Mouse (Mus musculus): ENCODE measurements around the gene Mfap1a.
"Not testable (repeated sequence)": the region's sequence is repeated elsewhere in the genome, so short reads cannot be mapped to it uniquely, and the experiment has no call there.

Mfap1a gene

DNA sequence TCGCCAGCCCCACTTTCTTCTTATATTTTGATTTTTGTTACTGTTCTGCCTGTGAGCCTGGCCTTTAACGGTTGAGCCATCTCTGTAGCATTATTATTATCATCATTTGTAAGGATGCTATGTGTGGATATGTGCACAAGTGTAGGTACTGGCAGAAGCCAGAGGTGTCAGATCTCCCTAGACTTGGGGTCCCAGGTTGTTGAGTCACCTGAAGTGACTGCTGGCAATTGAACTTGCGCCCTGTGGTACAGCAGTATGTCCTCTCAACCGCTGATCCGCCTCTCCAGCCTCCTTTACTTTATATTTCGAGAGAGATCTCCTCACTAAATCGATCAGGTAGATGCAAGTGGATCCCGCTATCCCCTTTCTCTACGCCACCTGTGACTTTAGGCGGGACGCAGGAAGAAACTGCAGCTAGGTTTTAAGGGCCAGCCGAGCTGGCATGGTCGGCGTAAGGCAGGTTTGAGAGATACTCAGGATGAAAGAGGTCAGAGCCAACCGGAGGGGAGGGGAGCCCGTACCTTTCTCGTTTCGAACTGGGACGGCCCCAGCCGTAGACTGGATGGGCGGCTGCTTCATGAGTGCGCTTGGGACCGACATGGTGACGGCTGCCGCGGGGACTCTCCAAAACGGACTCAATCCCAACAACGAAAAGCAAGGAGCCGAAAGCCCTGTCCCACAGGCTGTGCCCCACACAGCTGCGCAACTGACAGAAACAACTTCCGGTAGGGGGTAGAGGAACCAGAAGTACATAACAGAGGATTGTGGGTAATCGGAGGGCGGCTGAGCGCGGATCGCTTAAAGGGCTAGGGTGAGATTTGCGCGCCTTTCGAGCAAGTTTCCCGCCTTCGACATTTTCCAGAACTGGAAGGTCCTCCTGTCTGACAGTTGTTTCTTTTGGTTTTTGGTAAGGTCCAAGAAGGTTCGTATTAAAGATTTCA is at the start of gene Mfap1a, which contains the start of gene Wdr76:
Gene Mfap1a, minus strand, starts transcription at position 724 of the 941 bp plus-strand sequence.
Gene Wdr76, plus strand, starts transcription at position 782 of the 941 bp plus-strand sequence.
- DNase-seq (ENCODE audit: low spot score): peak; percentile 95

GRCm38 (mm10) chr2:121551271-121551670 is 44.8 kb upstream of the Mfap1a start:
- DNase-seq (ENCODE audit: low spot score): no peak

- DNase-seq (ENCODE audit: low spot score): no peak
Observed at GRCm38 (mm10) chr2:121549630-121550029, 43.2 kb upstream of the Mfap1a start.

DNA sequence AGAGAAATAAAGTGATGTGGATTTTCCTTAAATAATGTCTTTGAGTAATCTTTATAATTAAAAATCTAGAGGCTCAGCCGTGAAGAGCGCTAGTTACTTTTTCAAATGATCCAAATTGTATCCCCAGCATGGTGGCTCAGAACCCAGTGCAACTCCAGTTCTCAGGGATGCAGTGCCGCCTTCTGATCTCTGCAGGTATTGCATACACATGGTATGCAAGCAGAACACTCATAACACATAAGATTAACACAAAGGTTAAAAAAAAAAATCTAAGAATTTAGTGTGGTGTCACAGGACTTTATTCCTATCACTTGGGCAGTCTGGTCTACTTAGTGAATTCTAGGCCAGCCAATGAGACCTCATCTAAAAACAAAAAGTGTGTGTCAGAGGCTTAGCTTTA is 38.4 kb upstream of the Mfap1a start:
- no peak for DNase-seq (ENCODE audit: low spot score)

GRCm38 (mm10) chr2:121525056-121525455 is 18.6 kb upstream of the Mfap1a start:
- DNase-seq (ENCODE audit: low spot score): no peak

DNA sequence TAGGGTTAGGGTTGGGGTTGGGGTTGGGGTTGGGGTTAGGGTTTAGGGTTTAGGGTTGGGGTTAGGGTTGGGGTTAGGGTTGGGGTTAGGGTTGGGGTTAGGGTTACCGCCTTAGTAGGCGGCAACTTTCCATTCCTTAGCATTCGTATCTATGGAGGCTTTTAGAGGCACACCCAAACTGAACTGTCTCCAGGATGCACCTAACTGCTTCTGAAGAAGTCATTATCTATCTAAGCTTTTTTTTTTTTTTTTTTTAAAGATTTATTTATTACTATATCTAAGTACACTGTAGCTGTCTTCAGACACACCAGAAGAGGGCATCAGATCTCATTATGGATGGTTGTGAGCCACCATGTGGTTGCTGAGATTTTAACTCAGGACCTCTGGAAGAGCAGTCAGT is 16.4 kb upstream of the Mfap1a start:
- DNase-seq (ENCODE audit: low spot score): not testable (repeated sequence)

DNA sequence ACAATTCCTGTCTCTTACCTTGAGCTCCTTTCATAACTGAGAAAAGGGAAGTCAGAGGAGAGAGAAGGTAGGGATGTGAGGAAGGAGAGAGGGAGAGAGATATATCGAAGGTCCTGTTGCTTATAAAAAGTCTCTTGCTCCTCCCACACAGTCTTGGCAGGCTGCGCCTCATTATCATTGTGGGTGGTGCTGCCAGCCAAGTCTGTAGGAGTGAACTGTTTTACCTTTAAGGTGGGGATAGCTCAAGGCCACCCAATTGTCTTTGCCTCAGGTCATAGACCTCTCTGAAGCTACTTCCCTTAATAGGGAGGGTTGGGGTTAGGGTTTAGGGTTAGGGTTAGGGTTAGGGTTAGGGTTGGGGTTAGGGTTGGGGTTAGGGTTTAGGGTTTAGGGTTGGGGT is 15.5 kb upstream of the Mfap1a start:
- no peak for DNase-seq (ENCODE audit: low spot score)

GRCm38 (mm10) chr2:121518711-121519110 is 12.2 kb upstream of the Mfap1a start:
- not testable (repeated sequence) for DNase-seq (ENCODE audit: low spot score)

- DNase-seq (ENCODE audit: low spot score): no peak
Observed at GRCm38 (mm10) chr2:121518106-121518505, 11.6 kb upstream of the Mfap1a start.

GRCm38 (mm10) chr2:121514211-121514610 is 7.7 kb upstream of the Mfap1a start:
- DNase-seq (ENCODE audit: low spot score): no peak

- not testable (repeated sequence) for DNase-seq (ENCODE audit: low spot score)
Observed at GRCm38 (mm10) chr2:121512991-121513765, 6.7 kb upstream of the Mfap1a start.

- no peak for DNase-seq (ENCODE audit: low spot score)
Observed at GRCm38 (mm10) chr2:121511401-121511800, 4.9 kb upstream of the Mfap1a start.

DNA sequence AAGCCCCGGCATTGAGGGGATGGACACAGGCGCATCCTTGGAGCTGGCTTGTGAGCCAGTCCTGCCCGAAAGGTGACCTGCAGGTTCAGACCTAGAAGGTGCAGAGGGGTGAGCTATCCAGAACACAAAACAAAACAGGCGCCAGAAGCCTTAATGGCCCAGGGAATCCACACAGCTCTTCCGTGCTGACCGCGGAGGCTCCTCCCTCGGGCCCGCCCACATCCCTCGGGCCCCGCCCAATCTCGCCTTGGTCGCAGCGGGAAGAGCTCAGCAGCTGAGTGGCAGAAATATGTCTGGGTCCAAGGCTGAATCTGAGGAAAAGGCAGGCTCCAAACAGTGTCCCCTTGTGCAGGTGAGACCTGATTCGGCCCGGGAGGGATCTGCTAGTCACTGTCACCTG is 3.1 kb upstream of the Mfap1a start:
- peak; percentile 62 for DNase-seq (ENCODE audit: low spot score)

GRCm38 (mm10) chr2:121507951-121508330 is 1.5 kb upstream of the Mfap1a start:
- no peak for DNase-seq (ENCODE audit: low spot score)

DNA sequence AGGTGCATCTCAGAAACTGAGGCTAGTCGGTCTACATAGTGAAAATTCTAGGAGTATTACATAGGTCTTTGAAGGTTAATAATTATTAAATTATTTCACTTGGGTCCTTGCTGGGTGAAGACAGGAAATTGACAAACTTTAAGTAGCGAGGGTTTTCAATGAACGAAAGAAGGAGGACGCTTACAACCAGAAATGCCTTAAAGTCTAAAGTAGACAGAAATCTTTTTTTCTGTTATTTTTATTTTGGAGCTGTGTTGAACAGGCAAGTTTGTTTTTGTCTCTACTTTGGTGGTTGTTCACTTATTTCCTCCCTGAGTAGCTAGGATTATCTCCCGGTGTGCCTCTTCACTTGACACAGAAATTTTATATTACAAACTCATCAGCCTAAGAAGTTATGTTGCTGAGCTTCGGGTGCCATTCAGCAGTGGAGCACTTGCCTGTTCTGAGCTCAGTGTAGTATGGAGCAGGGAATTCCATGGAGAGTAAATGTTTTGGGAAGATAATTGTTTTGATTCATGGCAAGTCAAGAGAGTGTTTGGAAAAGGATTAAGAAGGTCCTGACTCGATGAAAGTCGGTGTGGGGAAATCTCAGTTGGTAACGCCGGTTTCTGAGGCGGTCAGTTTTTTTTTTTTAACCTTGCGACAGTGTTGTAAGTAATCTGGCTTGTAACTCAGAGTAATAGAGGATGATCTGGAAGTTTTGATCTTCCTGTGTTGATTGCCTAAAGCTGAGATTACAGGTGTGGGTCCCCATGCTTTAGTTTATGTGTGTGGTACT is 897 bp upstream of the Mfap1a start:
- no peak for DNase-seq (ENCODE audit: low spot score)

DNA sequence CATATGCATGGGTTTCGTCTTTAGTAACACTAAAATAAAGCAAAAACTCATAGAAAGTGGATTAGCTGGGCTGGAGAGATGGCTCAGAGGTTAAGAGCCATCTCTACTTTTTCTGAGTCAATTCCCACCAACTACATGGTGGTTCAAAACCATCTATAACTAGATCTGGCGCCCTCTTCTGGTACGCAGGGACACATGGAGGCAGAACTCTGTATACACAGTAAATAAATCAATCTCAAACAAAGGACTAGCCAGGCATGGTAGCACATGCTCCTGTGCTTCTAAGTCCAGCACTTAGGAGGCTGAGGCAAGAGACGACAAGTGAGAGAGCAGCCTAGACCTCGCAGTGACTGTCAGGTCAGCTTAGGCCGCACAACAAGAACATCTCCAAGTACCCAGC is 4.9 kb downstream of the Mfap1a start:
- DNase-seq (ENCODE audit: low spot score): not testable (repeated sequence)

GRCm38 (mm10) chr2:121484403-121484802 is 22.1 kb downstream of the Mfap1a start:
- not testable (repeated sequence) for DNase-seq (ENCODE audit: low spot score)

- DNase-seq (ENCODE audit: low spot score): no peak
Observed at GRCm38 (mm10) chr2:121483576-121483975, 22.9 kb downstream of the Mfap1a start.

GRCm38 (mm10) chr2:121480916-121481315 is 25.5 kb downstream of the Mfap1a start:
- not testable (repeated sequence) for DNase-seq (ENCODE audit: low spot score)

DNA sequence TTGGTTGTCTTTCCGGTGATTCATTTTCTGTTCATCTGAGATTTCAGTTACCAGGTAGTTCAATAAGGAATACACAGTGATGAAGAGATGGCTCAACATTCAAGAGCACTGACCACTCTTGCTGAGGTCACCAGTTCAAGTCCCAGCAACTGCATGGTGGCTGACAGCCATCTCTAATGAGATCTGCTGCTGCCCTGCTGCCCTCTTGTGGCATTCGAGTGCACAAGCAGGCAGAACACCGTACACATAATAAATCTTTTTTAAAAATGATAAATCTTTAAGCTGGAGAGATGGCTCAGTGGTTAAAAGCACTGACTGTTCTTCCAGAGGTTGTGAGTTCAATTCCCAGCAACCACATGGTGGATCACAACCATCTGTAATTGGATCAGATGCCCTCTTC is 26.0 kb downstream of the Mfap1a start:
- peak; percentile 8 for DNase-seq (ENCODE audit: low spot score)

DNA sequence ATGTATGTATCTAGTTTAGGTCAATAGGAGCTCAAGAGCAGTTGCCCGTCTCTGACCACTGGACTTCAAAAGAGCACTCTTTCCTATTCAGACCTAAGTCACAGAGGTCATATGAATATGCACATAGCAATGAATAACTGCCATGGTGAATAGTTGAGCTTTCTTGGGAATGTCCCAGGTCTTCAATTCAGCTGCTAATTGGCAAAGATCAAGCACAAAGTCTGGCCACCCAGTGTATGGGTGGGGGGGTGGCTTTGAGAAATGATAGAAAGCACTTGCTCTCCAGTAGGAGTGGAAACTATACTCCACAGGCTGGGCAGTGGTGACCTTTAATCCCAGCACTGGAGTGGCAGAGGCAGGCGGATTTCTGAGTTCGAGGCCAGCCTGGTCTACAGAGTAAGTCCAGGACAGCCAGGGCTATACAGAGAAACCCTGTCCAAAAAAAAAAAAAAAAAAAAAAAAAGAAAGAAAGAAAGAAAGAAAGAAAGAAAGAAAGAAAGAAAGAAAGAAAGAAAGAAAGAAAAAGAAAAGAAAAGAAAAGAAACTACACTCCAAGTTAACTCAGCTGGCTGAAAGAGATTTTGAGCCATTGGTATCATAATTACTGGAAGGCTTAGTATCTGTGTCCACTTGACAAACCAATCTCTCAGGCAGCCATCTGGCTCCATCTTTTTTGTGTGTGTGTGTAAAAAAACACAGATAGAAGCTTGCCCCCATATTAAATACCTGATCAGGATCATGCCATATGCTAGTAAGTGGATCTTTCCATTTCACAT is 28.8 kb downstream of the Mfap1a start:
- DNase-seq (ENCODE audit: low spot score): no peak

Data from retina, embryonic 14.5 days (tissue).